Mouse (Mus musculus): ENCODE measurements at regions not wholly inside any gene's neighbourhood (a gene's known extent, or its start where the extent isn't known, plus 50 kb on each side); places are given as distances from the start of the nearest gene placed in this dataset.

DNA sequence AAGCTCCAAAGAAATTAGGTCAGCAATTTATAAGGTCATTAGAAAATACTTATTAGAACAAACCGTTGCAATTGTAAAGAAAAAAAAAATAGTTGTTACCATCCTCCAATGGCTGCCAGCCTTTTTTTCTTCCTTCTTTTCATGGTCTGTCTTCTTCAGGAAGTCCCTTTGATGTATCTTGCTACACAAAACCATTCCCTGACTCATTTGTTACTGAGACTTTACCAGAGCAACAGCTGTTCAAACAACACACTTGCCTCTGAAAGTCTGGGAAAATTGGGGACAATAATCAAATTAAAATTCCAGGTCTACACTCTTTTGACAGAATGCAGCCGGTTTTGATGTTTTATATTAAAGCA is 142.5 kb downstream of the Sox4 start:
- TF ChIP-seq CTCF (IDR thresholded peaks at IDR 0.05; ENCODE audit: low read depth) (no peak), EP300 (IDR thresholded peaks at IDR 0.05; ENCODE audit: low read depth) (no peak)
